Mouse (Mus musculus): ENCODE data around the gene Grap. TPM values are rescaled to one million over a fixed set of nuclear protein-coding genes. Genes with fewer than 3 reads are reported as not detected.

Grap gene
- polyA plus RNA-seq, 1 experiment from 2014 or later = 4.8 TPM

DNA sequence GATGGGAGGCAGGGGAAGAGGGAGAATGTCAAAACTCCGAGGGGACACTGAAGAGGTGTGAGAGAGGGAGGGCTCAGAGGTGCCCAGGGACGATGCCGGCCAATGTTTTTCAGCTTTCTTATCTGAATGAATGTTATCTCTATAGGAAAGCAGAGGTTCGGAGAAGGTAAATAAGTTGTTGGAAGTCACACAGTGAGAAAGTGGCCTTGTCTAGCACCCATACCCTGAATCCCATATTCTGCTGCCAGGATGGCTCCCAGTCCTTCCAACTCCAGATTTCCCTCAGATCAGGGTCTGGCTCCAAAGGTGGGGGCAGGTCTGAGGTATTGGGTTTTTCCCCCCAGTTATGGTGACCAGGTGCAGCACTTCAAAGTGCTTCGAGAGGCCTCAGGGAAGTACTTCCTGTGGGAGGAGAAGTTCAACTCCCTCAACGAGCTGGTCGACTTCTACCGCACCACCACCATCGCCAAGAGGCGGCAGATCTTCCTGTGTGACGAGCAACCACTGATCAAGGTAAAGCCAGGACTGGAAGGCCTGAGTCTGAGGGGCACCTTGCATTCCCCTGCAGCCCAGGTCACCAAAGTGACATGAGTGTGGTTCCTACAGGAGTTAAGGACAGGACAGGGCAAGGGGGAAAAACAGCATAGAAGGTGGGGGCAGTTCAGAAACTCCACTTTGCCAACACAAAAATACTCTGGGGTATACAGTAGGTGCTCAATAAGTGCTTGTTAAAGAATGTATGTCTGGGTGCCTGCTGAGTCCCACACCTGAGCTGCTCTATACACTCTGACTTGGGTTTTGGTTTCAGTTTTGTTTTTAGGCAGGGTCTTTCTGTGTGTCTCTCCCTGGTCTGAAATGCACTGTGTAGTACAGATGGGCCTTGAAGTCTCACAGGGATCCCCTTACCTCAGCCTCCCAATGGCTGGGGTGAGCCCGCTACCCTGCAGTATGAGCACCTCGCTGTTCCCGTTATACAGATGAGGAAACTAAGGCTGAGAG is 16.7 kb downstream of the Grap start:
- Histone ChIP-seq H3K4me1 (ENCODE audit: control insufficient read depth, low read depth, low read length) (no peaks in the 10 kb centered on the region), H3K9ac (ENCODE audit: low read depth, low read length) (no peak overlapping the region), H3K9me3 (replicated peaks; ENCODE audit: control insufficient read depth, low read length) (no peaks in the 10 kb centered on the region), H3K4me3 (ENCODE audit: low read depth, low read length) (no peak overlapping the region), H3K27ac (ENCODE audit: low read length) (no peak overlapping the region), H3K36me3 (ENCODE audit: control insufficient read depth, insufficient read depth) (no peaks in the 10 kb centered on the region), H3K4me2 (ENCODE audit: low read depth, low read length) (no peak overlapping the region), H3K27me3 (ENCODE audit: control insufficient read depth, insufficient read depth, low read depth, low read length) (no peaks in the 10 kb centered on the region; the same call in 1 of the 2 replicates)
- ATAC-seq (ENCODE audit: low read depth) = no peak
- WGBS (ENCODE audit: insufficient replicate concordance) = 60% methylated on average over 14 of the region's 14 CpGs

DNA sequence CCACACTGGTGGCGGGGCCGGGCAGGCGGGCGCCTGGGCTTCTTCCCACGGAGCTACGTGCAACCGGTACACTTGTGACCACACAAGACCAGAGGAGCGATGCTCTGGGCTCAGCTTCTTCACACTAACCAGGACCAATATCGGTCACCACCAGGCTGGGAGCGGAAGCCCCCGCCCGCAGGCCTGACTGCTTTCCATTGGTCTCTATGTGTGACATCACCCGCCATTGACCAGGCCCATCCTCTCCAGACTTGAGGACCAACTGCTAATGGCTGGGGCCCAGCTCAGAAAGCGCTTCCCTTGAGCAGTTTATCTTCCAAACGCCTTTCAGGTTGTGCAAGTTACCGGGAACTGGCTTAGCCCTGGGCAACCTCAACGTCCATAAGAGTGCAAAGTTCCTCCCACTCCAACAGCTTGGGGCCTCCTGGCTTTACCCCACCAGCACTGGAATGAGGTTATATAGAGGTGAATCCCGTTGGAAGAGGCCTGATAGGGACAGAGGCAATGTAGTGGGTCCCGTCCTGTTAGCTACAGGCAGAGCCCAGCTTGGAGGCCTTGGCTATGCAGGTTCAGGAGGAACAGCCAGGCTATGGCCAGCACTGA is 18.8 kb downstream of the Grap start:
- no peaks in the 10 kb centered on the region for H3K4me1 ChIP-seq (ENCODE audit: control insufficient read depth, low read depth, low read length)
- ATAC-seq (ENCODE audit: low read depth) = no peak
- no peak overlapping the region for H3K27ac ChIP-seq (ENCODE audit: low read length)
- no peak overlapping the region for H3K4me3 ChIP-seq (ENCODE audit: low read depth, low read length)
- no peak overlapping the region for H3K4me2 ChIP-seq (ENCODE audit: low read depth, low read length)
- 78% methylated on average over 19 of the region's 19 CpGs for WGBS (ENCODE audit: insufficient replicate concordance)
- H3K9me3 ChIP-seq (replicated peaks; ENCODE audit: control insufficient read depth, low read length) = no peaks in the 10 kb centered on the region
- no peak overlapping the region for H3K9ac ChIP-seq (ENCODE audit: low read depth, low read length)
- no peaks in the 10 kb centered on the region for H3K36me3 ChIP-seq (ENCODE audit: control insufficient read depth, insufficient read depth)
- H3K27me3 ChIP-seq (ENCODE audit: control insufficient read depth, insufficient read depth, low read depth, low read length) = peaks cover 2% of the 10 kb centered on the region; the same call in 1 of the 2 replicates

DNA sequence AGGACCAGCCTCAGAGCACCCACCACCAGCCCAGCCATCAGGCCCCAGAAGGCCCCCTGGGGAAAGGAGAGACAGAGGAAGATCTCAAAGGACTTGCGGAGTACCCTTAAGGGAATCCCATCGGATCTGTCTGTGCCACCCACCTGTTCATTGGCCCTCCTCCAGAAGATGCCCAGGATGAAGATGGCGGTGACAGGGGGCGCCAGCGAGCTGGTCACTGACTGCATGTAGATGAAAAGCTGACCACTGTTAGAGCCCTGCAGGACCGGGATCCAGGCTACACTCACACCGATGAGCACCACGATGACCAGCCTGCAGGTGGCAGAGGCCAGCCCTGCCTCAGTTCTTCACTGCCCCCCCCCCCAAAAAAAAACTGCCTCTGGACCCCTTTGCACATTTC is 20.6 kb downstream of the Grap start:
- WGBS (ENCODE audit: insufficient replicate concordance) = 42% methylated on average over 8 of the region's 8 CpGs
- Histone ChIP-seq H3K27me3 (ENCODE audit: control insufficient read depth, insufficient read depth, low read depth, low read length) (0 out of 2 replicates have a peak, but pooled peaks cover 2% of the 10 kb centered on the region), H3K4me3 (ENCODE audit: low read depth, low read length) (no peak overlapping the region), H3K4me2 (ENCODE audit: low read depth, low read length) (no peak overlapping the region), H3K4me1 (ENCODE audit: control insufficient read depth, low read depth, low read length) (no peaks in the 10 kb centered on the region), H3K36me3 (ENCODE audit: control insufficient read depth, insufficient read depth) (no peaks in the 10 kb centered on the region), H3K9me3 (replicated peaks; ENCODE audit: control insufficient read depth, low read length) (no peaks in the 10 kb centered on the region), H3K27ac (ENCODE audit: low read length) (no peak overlapping the region), H3K9ac (ENCODE audit: low read depth, low read length) (no peak overlapping the region)
- ATAC-seq (ENCODE audit: low read depth) = no peak

- Histone ChIP-seq H3K4me1 (ENCODE audit: control insufficient read depth, low read depth, low read length) (no peaks in the 10 kb centered on the region), H3K4me2 (ENCODE audit: low read depth, low read length) (no peak overlapping the region), H3K9me3 (replicated peaks; ENCODE audit: control insufficient read depth, low read length) (no peaks in the 10 kb centered on the region), H3K9ac (ENCODE audit: low read depth, low read length) (no peak overlapping the region), H3K4me3 (ENCODE audit: low read depth, low read length) (no peak overlapping the region), H3K27me3 (ENCODE audit: control insufficient read depth, insufficient read depth, low read depth, low read length) (0 out of 2 replicates have a peak, but pooled peaks cover 2% of the 10 kb centered on the region), H3K27ac (ENCODE audit: low read length) (no peak overlapping the region), H3K36me3 (ENCODE audit: control insufficient read depth, insufficient read depth) (no peaks in the 10 kb centered on the region)
- ATAC-seq (ENCODE audit: low read depth) = no peak
- WGBS (ENCODE audit: insufficient replicate concordance) = 41% methylated on average over 19 of the region's 19 CpGs
Measured at GRCm38 (mm10) chr11:61674151-61674838, 21.2 kb downstream of the Grap start.

DNA sequence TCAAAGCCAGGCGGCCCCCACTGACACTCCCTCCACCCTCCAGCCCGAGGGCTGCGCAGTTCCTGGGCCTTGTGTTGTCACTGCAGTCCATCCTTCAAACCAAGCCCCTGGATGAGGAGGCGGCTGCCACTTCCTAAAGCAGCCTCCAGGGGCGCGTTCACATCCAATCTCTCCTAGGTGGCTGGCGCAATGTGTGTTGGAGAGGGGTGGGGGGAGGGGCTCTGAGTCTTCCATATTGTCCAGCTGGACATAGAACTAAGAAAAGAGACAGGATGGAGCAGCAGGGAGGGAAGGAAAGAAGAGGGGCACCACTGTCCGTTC is 21.7 kb downstream of the Grap start:
- no peak overlapping the region for H3K9ac ChIP-seq (ENCODE audit: low read depth, low read length)
- H3K27ac ChIP-seq (ENCODE audit: low read length) = no peak overlapping the region
- H3K9me3 ChIP-seq (replicated peaks; ENCODE audit: control insufficient read depth, low read length) = no peaks in the 10 kb centered on the region
- H3K27me3 ChIP-seq (ENCODE audit: control insufficient read depth, insufficient read depth, low read depth, low read length) = 0 out of 2 replicates have a peak, but pooled peaks cover 2% of the 10 kb centered on the region
- no peaks in the 10 kb centered on the region for H3K4me1 ChIP-seq (ENCODE audit: control insufficient read depth, low read depth, low read length)
- ATAC-seq (ENCODE audit: low read depth) = no peak
- H3K4me2 ChIP-seq (ENCODE audit: low read depth, low read length) = no peak overlapping the region
- no peaks in the 10 kb centered on the region for H3K36me3 ChIP-seq (ENCODE audit: control insufficient read depth, insufficient read depth)
- no peak overlapping the region for H3K4me3 ChIP-seq (ENCODE audit: low read depth, low read length)
- 11% methylated on average over 8 of the region's 8 CpGs for WGBS (ENCODE audit: insufficient replicate concordance)

GRCm38 (mm10) chr11:61675332-61675731 is 22.3 kb downstream of the Grap start:
- no peak overlapping the region for H3K4me3 ChIP-seq (ENCODE audit: low read depth, low read length)
- H3K4me2 ChIP-seq (ENCODE audit: low read depth, low read length) = no peak overlapping the region
- H3K27me3 ChIP-seq (ENCODE audit: control insufficient read depth, insufficient read depth, low read depth, low read length) = 0 out of 2 replicates have a peak, but pooled peaks cover 2% of the 10 kb centered on the region
- no peaks in the 10 kb centered on the region for H3K36me3 ChIP-seq (ENCODE audit: control insufficient read depth, insufficient read depth)
- WGBS (ENCODE audit: insufficient replicate concordance) = 45% methylated on average over 2 of the region's 2 CpGs
- H3K4me1 ChIP-seq (ENCODE audit: control insufficient read depth, low read depth, low read length) = no peaks in the 10 kb centered on the region
- ATAC-seq (ENCODE audit: low read depth) = no peak
- no peak overlapping the region for H3K27ac ChIP-seq (ENCODE audit: low read length)
- no peaks in the 10 kb centered on the region for H3K9me3 ChIP-seq (replicated peaks; ENCODE audit: control insufficient read depth, low read length)
- no peak overlapping the region for H3K9ac ChIP-seq (ENCODE audit: low read depth, low read length)

DNA sequence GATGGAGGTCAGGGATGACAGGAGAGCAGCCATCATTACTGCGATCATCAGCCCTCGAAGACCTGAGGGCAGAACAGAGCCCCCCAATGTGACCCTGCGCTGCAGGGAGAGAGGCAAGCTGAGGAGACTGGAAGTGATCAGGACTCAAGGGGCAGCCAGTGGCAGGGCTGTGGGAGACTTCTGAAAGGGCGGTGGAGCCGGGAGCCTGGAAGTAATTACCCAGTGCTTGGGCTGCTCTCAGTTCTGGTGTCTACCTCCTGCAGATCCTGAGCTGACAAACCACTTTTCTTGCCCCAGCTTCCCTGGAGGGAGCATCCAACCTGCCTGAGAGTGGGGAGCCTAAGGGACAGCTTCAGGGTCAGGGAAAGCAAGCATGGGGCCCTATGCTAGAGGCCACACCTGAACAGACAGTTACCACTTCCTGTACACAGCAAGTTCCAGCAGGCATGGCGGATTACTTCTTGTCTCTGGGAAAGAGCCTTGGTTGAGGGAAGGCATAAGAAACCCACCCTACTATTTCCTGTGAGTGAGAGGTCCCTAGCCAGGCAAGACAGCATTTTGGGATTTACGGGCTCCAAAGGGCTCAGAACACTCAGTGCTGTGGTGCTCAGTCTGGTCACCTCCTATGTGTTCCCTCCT is 23.3 kb downstream of the Grap start:
- Histone ChIP-seq H3K9ac (ENCODE audit: low read depth, low read length) (no peak overlapping the region), H3K27ac (ENCODE audit: low read length) (no peak overlapping the region), H3K9me3 (replicated peaks; ENCODE audit: control insufficient read depth, low read length) (no peaks in the 10 kb centered on the region), H3K4me2 (ENCODE audit: low read depth, low read length) (no peak overlapping the region), H3K27me3 (ENCODE audit: control insufficient read depth, insufficient read depth, low read depth, low read length) (0 out of 2 replicates have a peak, but pooled peaks cover 2% of the 10 kb centered on the region), H3K4me3 (ENCODE audit: low read depth, low read length) (no peak overlapping the region), H3K4me1 (ENCODE audit: control insufficient read depth, low read depth, low read length) (no peaks in the 10 kb centered on the region), H3K36me3 (ENCODE audit: control insufficient read depth, insufficient read depth) (no peaks in the 10 kb centered on the region)
- 62% methylated on average over 7 of the region's 7 CpGs for WGBS (ENCODE audit: insufficient replicate concordance)
- ATAC-seq (ENCODE audit: low read depth) = no peak

GRCm38 (mm10) chr11:61677709-61678108 is 24.6 kb downstream of the Grap start:
- Histone ChIP-seq H3K9me3 (replicated peaks; ENCODE audit: control insufficient read depth, low read length) (no peaks in the 10 kb centered on the region), H3K9ac (ENCODE audit: low read depth, low read length) (no peak overlapping the region), H3K27me3 (ENCODE audit: control insufficient read depth, insufficient read depth, low read depth, low read length) (0 out of 2 replicates have a peak, but pooled peaks cover 2% of the 10 kb centered on the region), H3K4me2 (ENCODE audit: low read depth, low read length) (no peak overlapping the region), H3K4me3 (ENCODE audit: low read depth, low read length) (no peak overlapping the region), H3K27ac (ENCODE audit: low read length) (no peak overlapping the region), H3K4me1 (ENCODE audit: control insufficient read depth, low read depth, low read length) (no peaks in the 10 kb centered on the region), H3K36me3 (ENCODE audit: control insufficient read depth, insufficient read depth) (no peaks in the 10 kb centered on the region)
- ATAC-seq (ENCODE audit: low read depth) = no peak
- WGBS (ENCODE audit: insufficient replicate concordance) = 65% methylated on average over 4 of the region's 4 CpGs

All from liver, embryonic 16.5 days (tissue).